Mouse (Mus musculus) E14TG2a.4 (cell line): ENCODE data around the gene Abtb2.

ENCODE experiments used
- CTCF ChIP-seq: conservative IDR thresholded peaks from 2 replicates; pipeline ENCODE4 v1.5.1; 2014; ENCODE audit warnings: low read length
- NANOG ChIP-seq: IDR thresholded peaks from 2 replicates; pipeline ENCODE4 v1.6.1; 2014; ENCODE audit warnings: borderline replicate concordance, low read length, mixed read lengths
- POU5F1 ChIP-seq: IDR thresholded peaks from 2 replicates; pipeline ENCODE4 v1.6.1; 2014; ENCODE audit warnings: low read length, borderline replicate concordance

DNA sequence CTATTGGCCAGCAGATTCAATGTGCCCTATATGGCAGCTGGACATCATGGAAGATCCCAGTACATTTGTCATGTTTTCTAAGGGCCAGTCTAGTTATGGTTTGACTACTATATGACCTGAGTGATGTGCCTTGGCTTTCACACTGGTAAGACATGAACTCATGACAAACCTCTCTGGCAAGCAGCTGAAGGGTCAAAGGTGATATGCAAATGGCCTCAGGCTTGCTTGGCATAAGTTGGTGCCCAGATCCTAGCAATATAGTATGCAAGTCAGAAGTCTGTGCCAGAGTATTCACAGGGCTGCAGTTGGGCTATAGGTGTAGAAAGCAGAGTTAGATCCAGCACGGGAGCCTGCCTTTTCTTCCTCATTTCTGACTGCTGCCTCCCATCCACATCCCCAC, 125.2 kb downstream of the Abtb2 start:
- TF ChIP-seq CTCF: no peak
- no peak for TF ChIP-seq POU5F1
- TF ChIP-seq NANOG: no peak
